Mouse (Mus musculus): Measurements from ENCODE around the gene Zfp57. TPM values are rescaled to one million over a fixed set of nuclear protein-coding genes. Genes with fewer than 3 reads are reported as not detected.
A peak's percentile ranks its signal among the peaks of the same experiment; 100 is the strongest.

The Zfp57 gene
- polyA plus RNA-seq, 1 experiment from 2014 or later, result 301 TPM

DNA sequence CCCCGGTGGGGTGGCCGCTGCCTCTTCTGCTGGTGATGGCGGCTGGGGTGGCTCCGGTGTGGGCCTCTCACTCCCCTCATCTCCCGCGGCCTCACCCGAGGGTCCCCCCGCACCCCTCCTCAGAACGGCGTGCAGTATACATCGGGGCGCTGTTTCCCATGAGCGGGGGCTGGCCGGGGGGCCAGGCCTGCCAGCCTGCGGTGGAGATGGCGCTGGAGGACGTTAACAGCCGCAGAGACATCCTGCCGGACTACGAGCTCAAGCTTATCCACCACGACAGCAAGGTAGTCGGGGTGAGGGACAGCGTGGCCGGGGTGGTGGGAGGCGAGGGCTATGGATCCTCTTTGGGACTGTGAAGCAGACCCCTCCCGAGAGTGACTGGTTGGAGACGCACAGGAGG, 49.9 kb downstream of the Zfp57 start:
- peaks cover 4% of the 10 kb centered on the region; the same call in 1 of the 2 replicates for H3K27me3 ChIP-seq (ENCODE audit: control insufficient read depth, insufficient read depth, low read length)
- under 1% methylated on average over 27 of the region's 27 CpGs for WGBS
- peak overlapping the region; percentile 87 for H3K27ac ChIP-seq (replicated peaks; ENCODE audit: low read depth, low read length)
- ATAC-seq (ENCODE audit: low FRiP score, low TSS enrichment) (peak; percentile 22), DNase-seq (peak; percentile 59)
- H3K4me1 ChIP-seq (ENCODE audit: control insufficient read depth, insufficient read depth, low read length), result peaks cover 47% of the 10 kb centered on the region
- H3K4me3 ChIP-seq (replicated peaks; ENCODE audit: low read depth, low read length), result peak overlapping the region; percentile 92
- H3K9me3 ChIP-seq (ENCODE audit: control insufficient read depth, low read length), result no peaks in the 10 kb centered on the region
- peaks cover 22% of the 10 kb centered on the region for H3K36me3 ChIP-seq (ENCODE audit: control insufficient read depth, insufficient read depth, low read length)
- H3K4me2 ChIP-seq (ENCODE audit: low read length), result peak overlapping the region; percentile 86
- peak overlapping the region; percentile 91 for H3K9ac ChIP-seq (replicated peaks; ENCODE audit: low read length)

- Histone ChIP-seq H3K27ac (replicated peaks; ENCODE audit: low read depth, low read length) (no peak overlapping the region; the same call in 1 of the 2 replicates), H3K9ac (replicated peaks; ENCODE audit: low read length) (peak overlapping the region; percentile 91), H3K36me3 (ENCODE audit: control insufficient read depth, insufficient read depth, low read length) (peaks cover 30% of the 10 kb centered on the region), H3K4me3 (replicated peaks; ENCODE audit: low read depth, low read length) (peak overlapping the region; percentile 92), H3K9me3 (ENCODE audit: control insufficient read depth, low read length) (no peaks in the 10 kb centered on the region), H3K27me3 (ENCODE audit: control insufficient read depth, insufficient read depth, low read length) (peaks cover 4% of the 10 kb centered on the region; the same call in 1 of the 2 replicates), H3K4me1 (ENCODE audit: control insufficient read depth, insufficient read depth, low read length) (peaks cover 47% of the 10 kb centered on the region), H3K4me2 (ENCODE audit: low read length) (peak overlapping the region; percentile 86)
- ATAC-seq (ENCODE audit: low FRiP score, low TSS enrichment), result no peak
- 52% methylated on average over 4 of the region's 4 CpGs for WGBS
- DNase-seq, result no peak
Observed at GRCm38 (mm10) chr17:37051745-37052144, 50.8 kb downstream of the Zfp57 start.

GRCm38 (mm10) chr17:37056957-37057356, 56.0 kb downstream of the Zfp57 start:
- 74% methylated on average over 6 of the region's 6 CpGs for WGBS
- peak; percentile 52 for DNase-seq
- H3K9ac ChIP-seq (replicated peaks; ENCODE audit: low read length), result no peak overlapping the region
- H3K4me3 ChIP-seq (replicated peaks; ENCODE audit: low read depth, low read length), result no peak overlapping the region
- no peak overlapping the region for H3K4me2 ChIP-seq (ENCODE audit: low read length)
- no peak for ATAC-seq (ENCODE audit: low FRiP score, low TSS enrichment)
- no peak overlapping the region for H3K27ac ChIP-seq (replicated peaks; ENCODE audit: low read depth, low read length)
- no peaks in the 10 kb centered on the region for H3K9me3 ChIP-seq (ENCODE audit: control insufficient read depth, low read length)
- H3K4me1 ChIP-seq (ENCODE audit: control insufficient read depth, insufficient read depth, low read length), result peaks cover 5% of the 10 kb centered on the region; the same call in 1 of the 2 replicates
- no peaks in the 10 kb centered on the region for H3K27me3 ChIP-seq (ENCODE audit: control insufficient read depth, insufficient read depth, low read length)
- peaks cover 78% of the 10 kb centered on the region for H3K36me3 ChIP-seq (ENCODE audit: control insufficient read depth, insufficient read depth, low read length)

Other genes with a start within 250 kb of the Zfp57 start
- not detected in 2 replicates for gene H2-M10.5, start 228.3 kb upstream of the Zfp57 start, polyA plus RNA-seq (2014; fragmentation: Nextera tagmentation; extraction: Ambion mirVana)
- not detected in 2 replicates for gene H2-M10.6, start 189.0 kb upstream of the Zfp57 start, polyA plus RNA-seq (2014; fragmentation: Nextera tagmentation; extraction: Ambion mirVana)
- gene Trim26, start 164.0 kb upstream of the Zfp57 start, polyA plus RNA-seq (2014; fragmentation: Nextera tagmentation; extraction: Ambion mirVana), result 31.0 and 36.5 TPM in 2 replicates
- 0.33 and 0.58 TPM in 2 replicates for gene Trim15, start 134.0 kb upstream of the Zfp57 start, polyA plus RNA-seq (2014; fragmentation: Nextera tagmentation; extraction: Ambion mirVana)
- gene Trim10, start 131.6 kb upstream of the Zfp57 start, polyA plus RNA-seq (2014; fragmentation: Nextera tagmentation; extraction: Ambion mirVana), result 0.78 and 1.1 TPM in 2 replicates
- not detected in 2 replicates for gene Trim40, start 111.0 kb upstream of the Zfp57 start, polyA plus RNA-seq (2014; fragmentation: Nextera tagmentation; extraction: Ambion mirVana)
- gene Trim31, start 103.0 kb upstream of the Zfp57 start, polyA plus RNA-seq (2014; fragmentation: Nextera tagmentation; extraction: Ambion mirVana), result not detected in 2 replicates
- 1.1 and 1.7 TPM in 2 replicates for gene Rnf39, start 58.2 kb upstream of the Zfp57 start, polyA plus RNA-seq (2014; fragmentation: Nextera tagmentation; extraction: Ambion mirVana)
- 176 and 215 TPM in 2 replicates for gene Ppp1r11, start 49.4 kb upstream of the Zfp57 start, polyA plus RNA-seq (2014; fragmentation: Nextera tagmentation; extraction: Ambion mirVana)
- 64.7 and 69.4 TPM in 2 replicates for gene Znrd1, start 42.6 kb upstream of the Zfp57 start, polyA plus RNA-seq (2014; fragmentation: Nextera tagmentation; extraction: Ambion mirVana)
- 2.9 and 6.1 TPM in 2 replicates for gene Znrd1as, start 42.6 kb upstream of the Zfp57 start, polyA plus RNA-seq (2014; fragmentation: Nextera tagmentation; extraction: Ambion mirVana)
- 0.32 and 0.76 TPM in 2 replicates for gene 2410137M14Rik, start 19.9 kb upstream of the Zfp57 start, polyA plus RNA-seq (2014; fragmentation: Nextera tagmentation; extraction: Ambion mirVana)
- 1.8 and 2.0 TPM in 2 replicates for gene H2-M5, start 11.6 kb upstream of the Zfp57 start, polyA plus RNA-seq (2014; fragmentation: Nextera tagmentation; extraction: Ambion mirVana)
- 1.9 and 2.2 TPM in 2 replicates for gene Mog, start 22.2 kb downstream of the Zfp57 start, polyA plus RNA-seq (2014; fragmentation: Nextera tagmentation; extraction: Ambion mirVana)
- 103 and 123 TPM in 2 replicates for gene Gabbr1, start 44.8 kb downstream of the Zfp57 start, polyA plus RNA-seq (2014; fragmentation: Nextera tagmentation; extraction: Ambion mirVana)
- gene Olfr90, start 87.3 kb downstream of the Zfp57 start, polyA plus RNA-seq (2014; fragmentation: Nextera tagmentation; extraction: Ambion mirVana), result not detected in 2 replicates
- gene Olfr91, start 97.1 kb downstream of the Zfp57 start, polyA plus RNA-seq (2014; fragmentation: Nextera tagmentation; extraction: Ambion mirVana), result not detected in 2 replicates
- not detected in 2 replicates for gene Olfr92, start 118.9 kb downstream of the Zfp57 start, polyA plus RNA-seq (2014; fragmentation: Nextera tagmentation; extraction: Ambion mirVana)
- gene Olfr93, start 160.3 kb downstream of the Zfp57 start, polyA plus RNA-seq (2014; fragmentation: Nextera tagmentation; extraction: Ambion mirVana), result not detected in 2 replicates
- not detected in 2 replicates for gene Ubd, start 192.7 kb downstream of the Zfp57 start, polyA plus RNA-seq (2014; fragmentation: Nextera tagmentation; extraction: Ambion mirVana)
- gene Olfr94, start 199.8 kb downstream of the Zfp57 start, polyA plus RNA-seq (2014; fragmentation: Nextera tagmentation; extraction: Ambion mirVana), result not detected in 2 replicates
- not detected in 2 replicates for gene Olfr95, start 212.0 kb downstream of the Zfp57 start, polyA plus RNA-seq (2014; fragmentation: Nextera tagmentation; extraction: Ambion mirVana)
- gene Olfr96, start 219.0 kb downstream of the Zfp57 start, polyA plus RNA-seq (2014; fragmentation: Nextera tagmentation; extraction: Ambion mirVana), result not detected in 2 replicates
- gene Olfr97, start 236.2 kb downstream of the Zfp57 start, polyA plus RNA-seq (2014; fragmentation: Nextera tagmentation; extraction: Ambion mirVana), result not detected in 2 replicates

Data from midbrain, embryonic 14.5 days (tissue).